Mouse (Mus musculus) cerebellum, adult 18-20 months (tissue): Measurements from ENCODE around the gene Tbc1d8.

Experiments used
- DNase-seq, 2 experiments: peaks; one replicate each; pipeline ENCODE4 v3.0.0; 2021

The Tbc1d8 gene

GRCm38 (mm10) chr1:39445303-39446050 is 33.1 kb downstream of the Tbc1d8 start:
- no peak for DNase-seq

- DNase-seq, result no peak
These were observed 34.8 kb downstream of the Tbc1d8 start for GRCm38 (mm10) chr1:39443764-39444163.

DNA sequence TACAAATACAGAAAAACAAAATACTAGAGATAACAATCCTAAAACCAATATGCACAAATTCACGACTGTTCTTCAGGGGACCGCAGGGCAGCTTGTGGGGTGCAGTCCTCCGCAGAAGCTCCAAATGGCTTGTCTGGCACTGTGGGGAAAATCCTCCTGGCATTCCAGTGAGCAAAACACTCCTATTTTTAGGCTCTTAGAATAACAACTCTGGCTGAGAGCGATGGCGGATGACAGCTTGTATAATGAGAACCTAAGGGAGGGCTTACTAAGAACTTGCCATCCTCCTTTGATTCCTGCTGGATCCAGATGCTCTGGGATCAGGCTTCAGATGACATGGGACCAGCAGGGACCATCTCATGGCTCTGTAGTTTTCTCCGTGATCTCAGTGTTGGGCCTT is 36.9 kb downstream of the Tbc1d8 start:
- peak; percentile 51 to 64 for DNase-seq

GRCm38 (mm10) chr1:39439661-39440548 is 38.6 kb downstream of the Tbc1d8 start:
- peak; percentile 56 to 57 for DNase-seq

DNA sequence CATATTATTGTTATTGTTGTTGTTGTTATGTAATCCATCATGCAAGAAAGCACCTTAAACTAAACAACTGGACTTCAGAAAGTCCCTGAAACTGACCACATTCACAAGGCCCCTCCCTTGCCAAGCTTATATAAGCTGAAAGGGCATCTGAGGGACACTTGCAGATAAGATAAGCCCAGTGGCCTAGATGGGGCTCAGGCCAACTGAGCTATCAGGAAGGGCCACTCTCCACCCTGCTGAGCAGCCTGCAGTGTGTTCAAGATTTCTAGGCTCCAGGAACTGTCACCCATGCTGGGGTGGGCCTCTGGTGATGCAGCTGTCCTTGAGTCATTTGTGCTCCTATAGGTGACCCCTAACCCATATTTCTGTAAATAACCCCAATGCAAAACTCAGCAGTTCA is 39.9 kb downstream of the Tbc1d8 start:
- peak in 1 of 2 experiments; percentile 1 for DNase-seq

- DNase-seq, result no peak
These were observed 44.3 kb downstream of the Tbc1d8 start for GRCm38 (mm10) chr1:39434264-39434663.

DNA sequence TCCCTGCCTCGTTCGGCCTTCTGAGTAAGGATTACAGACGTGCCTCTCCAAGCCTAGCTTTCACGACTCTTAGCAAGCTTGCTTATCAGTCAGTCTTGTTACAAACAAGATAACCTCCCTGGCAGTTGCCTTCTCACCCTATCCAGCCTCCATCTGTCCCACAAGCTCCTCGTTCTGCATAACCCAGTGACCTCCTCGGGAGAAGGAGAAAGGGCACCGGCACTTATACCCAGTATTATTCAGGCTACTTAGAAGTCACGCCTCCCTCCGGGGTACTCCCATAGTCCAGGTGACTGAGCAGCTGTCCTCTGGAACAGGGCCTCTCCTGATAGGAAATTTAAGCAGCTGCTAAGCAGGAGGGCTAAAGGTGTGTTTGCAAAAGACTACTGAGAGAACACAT is 48.5 kb downstream of the Tbc1d8 start:
- DNase-seq, result no peak

GRCm38 (mm10) chr1:39429015-39429414 is 49.5 kb downstream of the Tbc1d8 start:
- DNase-seq, result no peak

GRCm38 (mm10) chr1:39428280-39428679 is 50.3 kb downstream of the Tbc1d8 start:
- no peak for DNase-seq

DNA sequence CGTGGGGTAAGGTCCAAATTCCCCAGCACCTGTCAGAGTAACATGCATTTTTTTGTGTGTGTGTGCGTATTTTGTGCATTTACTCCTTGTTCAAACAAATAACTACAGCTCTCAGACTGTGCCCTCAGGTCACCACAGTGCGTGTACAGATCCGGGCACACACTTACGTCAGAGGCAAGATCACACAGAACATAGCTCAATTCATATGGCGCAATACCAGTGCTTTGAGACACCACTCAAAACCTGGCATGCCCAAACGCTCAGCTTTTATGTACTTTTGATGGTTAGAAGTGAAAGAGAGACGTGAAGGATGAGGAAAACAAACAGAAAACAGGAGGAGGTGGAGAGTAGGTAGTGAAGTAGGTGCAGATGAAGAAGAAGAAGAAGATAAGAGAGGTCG is 53.1 kb downstream of the Tbc1d8 start:
- no peak for DNase-seq

DNA sequence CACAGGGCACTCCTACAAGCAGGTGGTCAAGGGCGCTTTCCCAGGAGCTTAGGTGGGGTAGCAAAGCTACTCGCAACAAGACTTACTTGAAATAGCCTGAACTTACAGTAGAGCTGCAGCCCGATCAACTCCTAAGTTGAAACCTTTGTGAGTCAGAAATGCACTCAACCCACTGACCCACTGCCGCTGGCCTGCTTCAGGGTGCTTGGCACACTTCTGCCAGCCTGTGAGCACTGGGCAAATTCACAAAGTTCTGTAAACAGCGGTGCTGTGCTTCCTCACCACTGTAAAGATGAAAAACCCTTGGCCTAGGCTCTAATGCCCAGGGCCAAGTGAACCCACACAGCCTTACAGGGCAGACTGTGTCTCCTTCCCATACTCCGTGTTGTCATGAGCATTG is 57.6 kb downstream of the Tbc1d8 start:
- DNase-seq, result no peak

DNA sequence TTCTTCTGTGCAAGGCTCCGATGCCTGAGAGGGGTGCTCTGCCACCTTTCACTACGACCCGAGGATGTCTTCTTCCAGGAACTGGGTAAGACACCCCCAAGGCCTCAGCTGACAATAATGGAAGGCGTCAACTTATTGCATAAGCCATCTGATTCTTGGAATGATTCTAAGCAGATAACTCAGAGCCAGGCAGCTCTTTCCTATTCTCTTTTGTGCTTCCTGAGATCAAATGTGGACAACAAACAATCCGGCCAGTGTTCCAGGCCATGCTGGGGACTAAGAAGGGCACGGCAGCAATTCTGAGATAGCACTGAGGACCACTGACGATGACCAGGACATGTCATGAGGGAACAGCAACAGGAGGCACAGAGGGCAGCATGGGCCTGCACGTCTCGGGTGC is 59.7 kb downstream of the Tbc1d8 start:
- no peak for DNase-seq

GRCm38 (mm10) chr1:39417817-39418216 is 60.7 kb downstream of the Tbc1d8 start:
- DNase-seq, result no peak

DNA sequence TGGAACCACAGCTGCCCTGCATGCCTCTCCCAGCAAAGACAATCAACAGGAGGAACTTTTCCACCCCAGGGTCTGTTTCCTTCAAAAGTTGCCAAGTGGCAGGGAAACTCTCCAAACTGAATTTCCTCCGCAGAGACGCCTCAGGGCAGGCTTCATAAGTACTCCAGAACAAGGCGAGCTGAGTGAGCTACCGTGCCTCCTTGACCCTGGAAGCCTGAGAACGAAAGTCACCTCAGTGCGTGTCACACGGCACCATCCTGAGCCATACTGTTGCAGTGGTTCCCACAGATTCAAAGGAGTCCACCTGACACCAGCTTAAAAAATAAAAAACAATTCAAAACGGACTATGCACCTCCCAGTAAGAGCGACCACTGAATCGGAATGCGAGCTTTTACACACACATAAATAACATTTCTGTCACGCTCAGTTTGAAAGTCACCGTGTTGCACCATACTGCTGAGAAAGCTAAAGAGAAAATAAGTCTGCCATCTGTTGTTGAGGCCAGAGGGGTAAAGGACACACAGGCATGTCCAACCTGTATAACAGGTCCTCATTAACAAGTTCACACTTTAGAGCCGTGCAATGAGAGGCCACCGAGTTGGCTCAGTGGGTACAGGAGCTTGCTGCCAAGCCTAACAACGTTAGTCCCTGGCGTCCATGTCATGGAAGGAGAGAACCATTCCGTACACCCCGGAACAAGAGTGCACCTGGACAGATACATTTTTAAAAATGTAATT is 68.3 kb downstream of the Tbc1d8 start:
- no peak for DNase-seq

DNA sequence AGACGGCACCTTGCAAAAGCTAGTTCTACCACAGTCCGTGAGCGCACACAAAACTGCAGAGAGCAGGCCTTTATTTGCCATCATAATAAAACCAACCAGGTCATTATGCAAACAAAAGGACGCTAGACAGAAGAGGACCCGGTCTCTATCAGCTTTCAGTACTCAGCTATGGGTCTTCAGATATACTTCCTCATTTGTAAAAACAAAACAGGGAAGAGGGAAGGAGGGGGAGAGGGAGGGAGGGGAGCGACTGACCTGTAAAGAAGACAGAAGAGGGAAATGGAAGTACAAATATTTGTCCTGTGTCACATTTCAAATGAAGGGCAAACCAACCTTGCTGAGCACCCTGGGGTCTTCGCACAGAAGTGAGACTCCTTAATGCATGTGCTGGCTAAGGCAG is 69.9 kb downstream of the Tbc1d8 start:
- DNase-seq, result no peak

DNA sequence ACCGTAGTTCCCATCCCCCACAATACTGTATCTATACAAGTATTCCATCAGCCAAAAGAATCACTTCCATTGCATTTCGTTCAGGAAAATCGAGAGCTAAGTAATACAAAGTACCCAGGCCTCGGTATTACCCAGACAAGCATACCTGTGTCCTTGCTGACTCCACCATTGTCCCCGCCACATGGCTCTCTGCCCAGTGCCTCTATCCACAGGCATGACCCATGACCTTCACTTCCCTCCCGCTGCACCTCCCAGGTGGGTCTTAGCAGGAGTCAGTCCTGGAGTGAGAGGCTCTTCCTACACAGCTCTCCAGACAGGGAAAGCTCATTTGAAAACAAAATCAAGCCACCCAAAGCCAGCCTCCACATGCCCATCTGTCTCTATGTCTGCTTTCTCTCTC is 70.4 kb downstream of the Tbc1d8 start:
- no peak for DNase-seq

DNA sequence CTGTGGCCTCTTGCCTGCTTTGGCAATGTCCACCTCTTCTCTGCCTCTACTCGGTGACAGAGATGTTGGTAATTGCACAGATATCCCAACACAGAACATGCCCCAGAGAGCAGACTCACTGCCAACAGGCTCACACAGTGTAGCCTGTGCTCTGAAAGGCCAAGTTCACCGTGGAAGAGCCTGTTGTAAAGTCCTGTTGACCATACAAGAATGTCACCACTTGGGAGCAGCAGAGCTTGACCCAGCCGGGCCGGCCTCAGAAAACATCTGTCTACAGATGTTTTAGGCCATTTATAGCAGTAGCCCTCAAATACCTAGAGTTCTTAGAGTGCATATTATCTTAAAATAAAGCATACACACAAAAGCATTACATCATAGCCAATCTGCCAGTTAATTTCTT is 71.4 kb downstream of the Tbc1d8 start:
- no peak for DNase-seq

DNA sequence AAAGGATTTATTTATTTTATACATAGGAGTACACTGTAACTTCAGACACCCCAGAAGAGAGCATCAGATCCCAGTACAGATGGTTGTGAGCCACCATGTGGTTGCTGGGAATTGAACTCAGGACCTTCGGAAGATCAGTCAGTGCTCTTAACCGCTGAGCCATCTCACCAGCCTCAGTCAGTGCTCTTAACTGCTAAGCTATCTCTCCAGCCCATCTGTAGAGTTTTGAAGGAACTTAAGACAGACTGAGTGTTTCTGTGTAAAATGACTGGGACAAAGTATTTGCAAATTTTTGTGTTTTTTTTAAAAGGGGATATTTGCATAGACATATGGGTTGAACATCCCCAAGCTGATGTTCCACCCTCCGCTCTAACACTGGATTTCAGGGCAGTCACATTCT is 78.4 kb downstream of the Tbc1d8 start:
- no peak for DNase-seq

DNA sequence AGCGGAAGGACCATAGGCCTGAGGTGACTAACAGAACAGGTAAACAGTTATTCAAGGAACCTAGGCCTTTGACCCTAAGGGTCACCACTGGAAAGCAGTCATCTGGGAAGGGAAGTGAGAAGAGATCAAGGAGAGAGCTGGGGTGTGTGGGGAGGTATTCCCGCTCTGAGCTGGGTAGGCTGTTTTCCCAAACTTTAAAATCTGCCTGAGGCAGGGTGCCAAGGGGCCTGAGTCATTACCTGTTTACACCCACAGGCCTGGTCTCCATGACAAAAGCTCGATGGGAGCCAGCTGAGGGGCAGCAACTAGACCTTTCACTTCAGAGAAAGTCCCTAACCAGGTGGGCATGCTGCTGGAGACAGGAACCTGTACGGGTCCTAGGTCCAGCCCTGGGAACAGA is 79.3 kb downstream of the Tbc1d8 start:
- no peak for DNase-seq

DNA sequence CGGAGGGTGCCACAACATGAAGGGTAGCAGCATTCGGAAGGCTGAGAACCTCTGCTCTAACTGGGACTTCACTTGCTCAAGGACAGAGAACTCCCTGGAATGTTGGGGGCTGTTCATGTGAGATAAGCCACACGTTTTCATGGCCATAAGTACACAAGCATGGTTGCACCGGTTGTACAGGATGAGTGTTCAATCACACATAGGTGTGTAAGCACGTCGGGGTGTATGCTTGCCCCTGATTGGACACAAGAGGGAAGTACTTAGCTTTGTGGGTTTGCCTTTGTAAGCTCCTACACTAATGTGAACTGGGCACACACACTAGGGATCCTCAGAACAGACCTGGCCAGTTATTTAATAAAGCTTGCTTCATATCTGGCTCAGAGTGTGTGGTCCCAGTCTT is 80.3 kb downstream of the Tbc1d8 start:
- DNase-seq, result no peak

- no peak for DNase-seq
These were observed 82.2 kb downstream of the Tbc1d8 start for GRCm38 (mm10) chr1:39396347-39396746.

GRCm38 (mm10) chr1:39394650-39395049 is 83.9 kb downstream of the Tbc1d8 start:
- DNase-seq, result no peak

DNA sequence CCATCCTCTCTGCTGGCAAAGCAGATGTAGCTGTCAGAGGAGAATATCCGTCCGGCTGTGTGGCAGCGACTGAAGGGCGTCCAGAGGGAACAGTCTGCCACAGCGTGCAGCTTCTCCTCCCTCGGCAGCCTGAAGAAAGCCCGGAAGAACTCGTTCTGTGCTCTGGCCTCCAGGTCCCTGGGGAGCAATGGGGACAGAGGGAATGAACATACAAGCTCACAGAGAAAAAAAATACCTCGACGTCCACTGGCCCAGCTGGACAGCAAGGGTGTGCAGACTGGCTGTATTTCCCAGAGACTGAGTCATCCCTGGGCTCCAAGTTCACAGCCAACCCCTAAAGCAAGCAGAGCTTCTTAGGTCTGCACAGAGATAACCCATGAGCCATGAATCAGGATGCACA is 84.5 kb downstream of the Tbc1d8 start:
- no peak for DNase-seq
